ENCODE assay signal across 8 mouse cellular contexts in genomic region chr8:110847171-110847549, GRCm38 (mm10). TPM values are rescaled to one million over a fixed set of nuclear protein-coding genes. Genes with fewer than 3 reads are reported as not detected.
DNase-seq lines count a peak whose midpoint lies in the region; ATAC-seq and TF ChIP-seq lines count a peak whose summit lies in the region.

No protein-coding gene starts in this region.

- H3K9me3 ChIP-seq in embryonic facial prominence, embryonic 11.5 days (replicated peaks; ENCODE audit: control insufficient read depth, low read length): no peaks in the 10 kb centered on the region
- no peaks in the 10 kb centered on the region for H3K9me3 ChIP-seq in intestine, embryonic 14.5 days (ENCODE audit: control insufficient read depth, low read length)
- H3K9me3 ChIP-seq in midbrain, postnatal 0 days (ENCODE audit: low read length): no peaks in the 10 kb centered on the region

- peak overlapping the region; percentile 41 for H3K9ac ChIP-seq in embryonic facial prominence, embryonic 11.5 days (replicated peaks; ENCODE audit: low read length)
- H3K9ac ChIP-seq in intestine, embryonic 14.5 days (ENCODE audit: low read length): peak overlapping the region; percentile 98
- H3K9ac ChIP-seq in midbrain, postnatal 0 days (replicated peaks; ENCODE audit: low read length, poor library complexity, severe bottlenecking): peak overlapping the region; percentile 77

- peak overlapping the region; percentile 87 for H3K4me3 ChIP-seq in layer of hippocampus, adult 2 months
- H3K4me3 ChIP-seq in embryonic facial prominence, embryonic 11.5 days (ENCODE audit: low read depth, low read length): peak overlapping the region; percentile 94
- H3K4me3 ChIP-seq in intestine, embryonic 14.5 days (ENCODE audit: low read depth, low read length): peak overlapping the region; percentile 98
- H3K4me3 ChIP-seq in midbrain, postnatal 0 days (ENCODE audit: low read depth, low read length): peak overlapping the region; percentile 62

- WGBS in embryonic facial prominence, embryonic 11.5 days: 1% methylated on average over 13 of the region's 13 CpGs
- WGBS in intestine, embryonic 14.5 days: 2% methylated on average over 13 of the region's 13 CpGs
- WGBS in midbrain, postnatal 0 days: 2% methylated on average over 13 of the region's 13 CpGs

- no peak for TF ChIP-seq CTCF in layer of hippocampus, adult 2 months (conservative IDR thresholded peaks at IDR 0.05)
- no peak for TF ChIP-seq CTCF in midbrain, postnatal 0 days (IDR thresholded peaks at IDR 0.05)

- H3K4me1 ChIP-seq in embryonic facial prominence, embryonic 11.5 days (ENCODE audit: control insufficient read depth, insufficient read depth, low read length): no peaks in the 10 kb centered on the region; the same call in 1 of the 2 replicates
- peaks cover 20% of the 10 kb centered on the region for H3K4me1 ChIP-seq in intestine, embryonic 14.5 days (replicated peaks; ENCODE audit: control insufficient read depth, insufficient read depth, low read length)
- peaks cover 4% of the 10 kb centered on the region; the same call in 1 of the 2 replicates for H3K4me1 ChIP-seq in midbrain, postnatal 0 days (ENCODE audit: insufficient read depth, low read length)

- H3K27ac ChIP-seq in layer of hippocampus, adult 2 months: peak overlapping the region; percentile 96
- no peak overlapping the region for H3K27ac ChIP-seq in embryonic facial prominence, embryonic 11.5 days (replicated peaks; ENCODE audit: low read depth, low read length)
- peak overlapping the region; percentile 92 for H3K27ac ChIP-seq in intestine, embryonic 14.5 days (ENCODE audit: low read depth)
- H3K27ac ChIP-seq in midbrain, postnatal 0 days (ENCODE audit: low read depth, low read length): peak overlapping the region; percentile 90

- no peak; the same call in 1 of the 2 replicates for ATAC-seq in embryonic facial prominence, embryonic 11.5 days (replicated peaks; ENCODE audit: insufficient number of reproducible peaks, low FRiP score, low TSS enrichment, low read depth)
- ATAC-seq in intestine, embryonic 14.5 days (replicated peaks; ENCODE audit: low FRiP score, low TSS enrichment, low read depth): 0 out of 2 replicates have a peak, but pooled peaks have one; percentile 18
- no peak for ATAC-seq in midbrain, postnatal 0 days (ENCODE audit: low FRiP score)

- no peak for DNase-seq in layer of hippocampus, adult 2 months (ENCODE audit: low spot score in 2 of 2)
- no peak for DNase-seq in layer of hippocampus, adult 11-12 months (ENCODE audit: low spot score)
- DNase-seq in embryonic facial prominence, embryonic 11.5 days (ENCODE audit: low spot score): no peak
- DNase-seq in intestine, embryonic 14.5 days (ENCODE audit: low spot score): no peak
- no peak for DNase-seq in midbrain, postnatal 0 days (ENCODE audit: low spot score)
- DNase-seq in layer of hippocampus, adult 8-10 months (ENCODE audit: low spot score in 2 of 2): no peak
- DNase-seq in spleen, postnatal 10 days (ENCODE audit: low spot score in 2 of 2): no peak
- DNase-seq in layer of hippocampus, postnatal 25 days (ENCODE audit: extremely low spot score in 1 of 2, low spot score in 1 of 2): no peak

- no peaks in the 10 kb centered on the region for H3K27me3 ChIP-seq in embryonic facial prominence, embryonic 11.5 days (ENCODE audit: control insufficient read depth, insufficient read depth, low read length)
- H3K27me3 ChIP-seq in intestine, embryonic 14.5 days (replicated peaks; ENCODE audit: control insufficient read depth, insufficient read depth, low read length): no peaks in the 10 kb centered on the region
- no peaks in the 10 kb centered on the region for H3K27me3 ChIP-seq in midbrain, postnatal 0 days (ENCODE audit: insufficient read depth, low read length)

- peaks cover 17% of the 10 kb centered on the region for H3K36me3 ChIP-seq in embryonic facial prominence, embryonic 11.5 days (replicated peaks; ENCODE audit: control insufficient read depth, insufficient read depth, low read depth, low read length)
- H3K36me3 ChIP-seq in intestine, embryonic 14.5 days (ENCODE audit: control insufficient read depth, insufficient read depth, low read length): peaks cover 56% of the 10 kb centered on the region
- peaks cover 34% of the 10 kb centered on the region for H3K36me3 ChIP-seq in midbrain, postnatal 0 days (ENCODE audit: insufficient read depth, low read length)

- H3K4me2 ChIP-seq in embryonic facial prominence, embryonic 11.5 days (ENCODE audit: low read depth, low read length): peak overlapping the region; percentile 46
- H3K4me2 ChIP-seq in intestine, embryonic 14.5 days (ENCODE audit: low read length): peak overlapping the region; percentile 93
- peak overlapping the region; percentile 74 for H3K4me2 ChIP-seq in midbrain, postnatal 0 days (ENCODE audit: low read depth, low read length, poor library complexity, severe bottlenecking)

RNA-seq across cellular contexts. Expression of gene Sf3b3, which starts 0.6 kb away (rescaled TPM):
- 10 to 100 TPM; 71.1 to 74.7 TPM for total RNA-seq in layer of hippocampus, adult 2 months (2021)
- 212 and 213 TPM in 2 replicates for polyA plus RNA-seq in embryonic facial prominence, embryonic 11.5 days (2014; fragmentation: Nextera tagmentation; extraction: Ambion mirVana)
- polyA plus RNA-seq in intestine, embryonic 14.5 days (2014; fragmentation: Nextera tagmentation; extraction: Ambion mirVana): 149 and 176 TPM in 2 replicates
- 82.9 and 93.2 TPM in 2 replicates for total RNA-seq in midbrain, postnatal 0 days (2014; rRNA removed)
- 59.8 and 65.0 TPM in 2 replicates for polyA plus RNA-seq in midbrain, postnatal 0 days (2015; fragmentation: Nextera tagmentation; extraction: Ambion mirVana)
- total RNA-seq in layer of hippocampus, adult 8-10 months (2022): 10 to 100 TPM; 64.5 to 78.9 (median 76.6) TPM
- 10 to 100 TPM; 68.1 to 68.6 TPM for total RNA-seq in layer of hippocampus, postnatal 25 days (2021)

RNA-seq across cellular contexts. Expression of gene Cog4, which starts 0.8 kb away (rescaled TPM):
- 10 to 100 TPM; 61.4 to 64.0 TPM for total RNA-seq in layer of hippocampus, adult 2 months (2021)
- 74.9 and 75.6 TPM in 2 replicates for polyA plus RNA-seq in embryonic facial prominence, embryonic 11.5 days (2014; fragmentation: Nextera tagmentation; extraction: Ambion mirVana)
- 66.0 and 72.3 TPM in 2 replicates for polyA plus RNA-seq in intestine, embryonic 14.5 days (2014; fragmentation: Nextera tagmentation; extraction: Ambion mirVana)
- total RNA-seq in midbrain, postnatal 0 days (2014; rRNA removed): 45.8 and 50.9 TPM in 2 replicates
- polyA plus RNA-seq in midbrain, postnatal 0 days (2015; fragmentation: Nextera tagmentation; extraction: Ambion mirVana): 51.0 and 53.9 TPM in 2 replicates
- 10 to 100 TPM; 50.8 to 64.2 (median 62.8) TPM for total RNA-seq in layer of hippocampus, adult 8-10 months (2022)
- total RNA-seq in layer of hippocampus, postnatal 25 days (2021): 10 to 100 TPM; 61.1 to 64.0 TPM

RNA-seq across cellular contexts. Expression of gene Il34, which starts 41.4 kb away (rescaled TPM):
- total RNA-seq in layer of hippocampus, adult 2 months (2021): 10 to 100 TPM; 64.7 to 71.5 TPM
- 0.15 and 0.66 TPM in 2 replicates for polyA plus RNA-seq in embryonic facial prominence, embryonic 11.5 days (2014; fragmentation: Nextera tagmentation; extraction: Ambion mirVana)
- 1.2 and 1.5 TPM in 2 replicates for polyA plus RNA-seq in intestine, embryonic 14.5 days (2014; fragmentation: Nextera tagmentation; extraction: Ambion mirVana)
- total RNA-seq in midbrain, postnatal 0 days (2014; rRNA removed): 5.4 and 5.8 TPM in 2 replicates
- 9.1 and 11.3 TPM in 2 replicates for polyA plus RNA-seq in midbrain, postnatal 0 days (2015; fragmentation: Nextera tagmentation; extraction: Ambion mirVana)
- 10 to 100 TPM; 57.8 to 86.8 (median 69.6) TPM for total RNA-seq in layer of hippocampus, adult 8-10 months (2022)
- 10 to 100 TPM; 77.1 to 79.3 TPM for total RNA-seq in layer of hippocampus, postnatal 25 days (2021)

RNA-seq across cellular contexts. Expression of gene Fuk, which starts 55.1 kb away (rescaled TPM):
- total RNA-seq in layer of hippocampus, adult 2 months (2021): 10 to 100 TPM; 23.5 to 29.0 TPM
- 5.6 and 6.8 TPM in 2 replicates for polyA plus RNA-seq in embryonic facial prominence, embryonic 11.5 days (2014; fragmentation: Nextera tagmentation; extraction: Ambion mirVana)
- polyA plus RNA-seq in intestine, embryonic 14.5 days (2014; fragmentation: Nextera tagmentation; extraction: Ambion mirVana): 8.2 and 9.6 TPM in 2 replicates
- 11.8 and 15.5 TPM in 2 replicates for total RNA-seq in midbrain, postnatal 0 days (2014; rRNA removed)
- polyA plus RNA-seq in midbrain, postnatal 0 days (2015; fragmentation: Nextera tagmentation; extraction: Ambion mirVana): 3.5 and 4.4 TPM in 2 replicates
- total RNA-seq in layer of hippocampus, adult 8-10 months (2022): 10 to 100 TPM; 20.7 to 26.7 (median 24.4) TPM
- total RNA-seq in layer of hippocampus, postnatal 25 days (2021): 10 to 100 TPM; 20.9 to 23.1 TPM

Comparison
In these comparisons a context has a peak if more than half of its experiments do, and no peak if none do; other contexts are left out.
1. H3K9ac ChIP-seq: peak in every context shown above with its lines; median percentile 98 in intestine, embryonic 14.5 days; 77 in midbrain, postnatal 0 days; 41 in embryonic facial prominence, embryonic 11.5 days.